Mouse (Mus musculus): Measurements from ENCODE around the gene Lpar1. TPM values are rescaled to one million over a fixed set of nuclear protein-coding genes. Genes with fewer than 3 reads are reported as not detected.

Lpar1 gene
- polyA plus RNA-seq, 1 experiment from 2014 or later = 37.4 TPM

- ATAC-seq (ENCODE audit: low FRiP score, low TSS enrichment) = no peak
- no peak overlapping the region for H3K9ac ChIP-seq (ENCODE audit: low read depth, low read length)
- H3K9me3 ChIP-seq (ENCODE audit: control insufficient read depth, low read length) = no peaks in the 10 kb centered on the region
- no peak overlapping the region for H3K4me2 ChIP-seq (replicated peaks; ENCODE audit: low read depth, low read length)
- no peak overlapping the region for H3K27ac ChIP-seq (ENCODE audit: low read depth, low read length)
- no peaks in the 10 kb centered on the region for H3K36me3 ChIP-seq (ENCODE audit: control insufficient read depth, insufficient read depth, low read length)
- no peak overlapping the region for H3K4me3 ChIP-seq (ENCODE audit: low read length)
- H3K4me1 ChIP-seq (ENCODE audit: control insufficient read depth, insufficient read depth, low read length) = no peaks in the 10 kb centered on the region
- WGBS = 92% methylated on average over 13 of the region's 13 CpGs
- H3K27me3 ChIP-seq (ENCODE audit: control insufficient read depth, insufficient read depth, low read length) = no peaks in the 10 kb centered on the region
Observed at GRCm38 (mm10) chr4:58464390-58465164, 89.1 kb downstream of the Lpar1 start.

GRCm38 (mm10) chr4:58462990-58463389, 90.7 kb downstream of the Lpar1 start:
- 63% methylated on average over 5 of the region's 5 CpGs for WGBS
- Histone ChIP-seq H3K4me3 (ENCODE audit: low read length) (no peak overlapping the region), H3K9me3 (ENCODE audit: control insufficient read depth, low read length) (no peaks in the 10 kb centered on the region), H3K4me1 (ENCODE audit: control insufficient read depth, insufficient read depth, low read length) (no peaks in the 10 kb centered on the region), H3K9ac (ENCODE audit: low read depth, low read length) (no peak overlapping the region), H3K27me3 (ENCODE audit: control insufficient read depth, insufficient read depth, low read length) (no peaks in the 10 kb centered on the region), H3K4me2 (replicated peaks; ENCODE audit: low read depth, low read length) (no peak overlapping the region), H3K36me3 (ENCODE audit: control insufficient read depth, insufficient read depth, low read length) (no peaks in the 10 kb centered on the region), H3K27ac (ENCODE audit: low read depth, low read length) (no peak overlapping the region)
- no peak for ATAC-seq (ENCODE audit: low FRiP score, low TSS enrichment)

GRCm38 (mm10) chr4:58462586-58462985, 91.1 kb downstream of the Lpar1 start:
- Histone ChIP-seq H3K36me3 (ENCODE audit: control insufficient read depth, insufficient read depth, low read length) (no peaks in the 10 kb centered on the region), H3K4me1 (ENCODE audit: control insufficient read depth, insufficient read depth, low read length) (no peaks in the 10 kb centered on the region), H3K27ac (ENCODE audit: low read depth, low read length) (no peak overlapping the region), H3K4me3 (ENCODE audit: low read length) (no peak overlapping the region), H3K4me2 (replicated peaks; ENCODE audit: low read depth, low read length) (no peak overlapping the region), H3K9ac (ENCODE audit: low read depth, low read length) (no peak overlapping the region), H3K9me3 (ENCODE audit: control insufficient read depth, low read length) (no peaks in the 10 kb centered on the region), H3K27me3 (ENCODE audit: control insufficient read depth, insufficient read depth, low read length) (no peaks in the 10 kb centered on the region)
- ATAC-seq (ENCODE audit: low FRiP score, low TSS enrichment) = no peak
- 100% methylated on average over 2 of the region's 2 CpGs for WGBS

GRCm38 (mm10) chr4:58453334-58453733, 100.4 kb downstream of the Lpar1 start:
- no peak for ATAC-seq (ENCODE audit: low FRiP score, low TSS enrichment)
- Histone ChIP-seq H3K4me3 (ENCODE audit: low read length) (no peak overlapping the region), H3K4me2 (replicated peaks; ENCODE audit: low read depth, low read length) (no peak overlapping the region), H3K9me3 (ENCODE audit: control insufficient read depth, low read length) (no peaks in the 10 kb centered on the region), H3K27me3 (ENCODE audit: control insufficient read depth, insufficient read depth, low read length) (no peaks in the 10 kb centered on the region), H3K9ac (ENCODE audit: low read depth, low read length) (no peak overlapping the region), H3K27ac (ENCODE audit: low read depth, low read length) (no peak overlapping the region), H3K36me3 (ENCODE audit: control insufficient read depth, insufficient read depth, low read length) (no peaks in the 10 kb centered on the region), H3K4me1 (ENCODE audit: control insufficient read depth, insufficient read depth, low read length) (no peaks in the 10 kb centered on the region)
- WGBS = 58% methylated on average over 4 of the region's 4 CpGs

GRCm38 (mm10) chr4:58448825-58449224, 104.9 kb downstream of the Lpar1 start:
- Histone ChIP-seq H3K9ac (ENCODE audit: low read depth, low read length) (no peak overlapping the region), H3K9me3 (ENCODE audit: control insufficient read depth, low read length) (no peaks in the 10 kb centered on the region), H3K4me3 (ENCODE audit: low read length) (no peak overlapping the region), H3K27me3 (ENCODE audit: control insufficient read depth, insufficient read depth, low read length) (no peaks in the 10 kb centered on the region), H3K36me3 (ENCODE audit: control insufficient read depth, insufficient read depth, low read length) (no peaks in the 10 kb centered on the region), H3K27ac (ENCODE audit: low read depth, low read length) (no peak overlapping the region), H3K4me1 (ENCODE audit: control insufficient read depth, insufficient read depth, low read length) (no peaks in the 10 kb centered on the region), H3K4me2 (replicated peaks; ENCODE audit: low read depth, low read length) (no peak overlapping the region)
- no peak for ATAC-seq (ENCODE audit: low FRiP score, low TSS enrichment)
- whole genome bisulfite sequencing = 88% methylated on average over 3 of the region's 3 CpGs

GRCm38 (mm10) chr4:58447841-58448240, 105.9 kb downstream of the Lpar1 start:
- no peak for ATAC-seq (ENCODE audit: low FRiP score, low TSS enrichment)
- Histone ChIP-seq H3K9ac (ENCODE audit: low read depth, low read length) (no peak overlapping the region), H3K36me3 (ENCODE audit: control insufficient read depth, insufficient read depth, low read length) (no peaks in the 10 kb centered on the region), H3K27me3 (ENCODE audit: control insufficient read depth, insufficient read depth, low read length) (no peaks in the 10 kb centered on the region), H3K9me3 (ENCODE audit: control insufficient read depth, low read length) (no peaks in the 10 kb centered on the region), H3K4me3 (ENCODE audit: low read length) (no peak overlapping the region), H3K27ac (ENCODE audit: low read depth, low read length) (no peak overlapping the region), H3K4me2 (replicated peaks; ENCODE audit: low read depth, low read length) (no peak overlapping the region), H3K4me1 (ENCODE audit: control insufficient read depth, insufficient read depth, low read length) (no peaks in the 10 kb centered on the region)
- WGBS = 75% methylated on average over 7 of the region's 7 CpGs

GRCm38 (mm10) chr4:58445846-58446245, 107.9 kb downstream of the Lpar1 start:
- WGBS = 81% methylated on average over 6 of the region's 6 CpGs
- ATAC-seq (ENCODE audit: low FRiP score, low TSS enrichment) = no peak
- H3K4me1 ChIP-seq (ENCODE audit: control insufficient read depth, insufficient read depth, low read length) = no peaks in the 10 kb centered on the region
- no peaks in the 10 kb centered on the region for H3K9me3 ChIP-seq (ENCODE audit: control insufficient read depth, low read length)
- H3K4me3 ChIP-seq (ENCODE audit: low read length) = no peak overlapping the region
- H3K4me2 ChIP-seq (replicated peaks; ENCODE audit: low read depth, low read length) = no peak overlapping the region
- H3K27ac ChIP-seq (ENCODE audit: low read depth, low read length) = no peak overlapping the region
- H3K9ac ChIP-seq (ENCODE audit: low read depth, low read length) = no peak overlapping the region
- H3K36me3 ChIP-seq (ENCODE audit: control insufficient read depth, insufficient read depth, low read length) = no peaks in the 10 kb centered on the region
- no peaks in the 10 kb centered on the region for H3K27me3 ChIP-seq (ENCODE audit: control insufficient read depth, insufficient read depth, low read length)

- Histone ChIP-seq H3K27ac (ENCODE audit: low read depth, low read length) (no peak overlapping the region), H3K4me2 (replicated peaks; ENCODE audit: low read depth, low read length) (no peak overlapping the region), H3K9me3 (ENCODE audit: control insufficient read depth, low read length) (no peaks in the 10 kb centered on the region), H3K9ac (ENCODE audit: low read depth, low read length) (no peak overlapping the region), H3K27me3 (ENCODE audit: control insufficient read depth, insufficient read depth, low read length) (no peaks in the 10 kb centered on the region), H3K4me3 (ENCODE audit: low read length) (no peak overlapping the region), H3K4me1 (ENCODE audit: control insufficient read depth, insufficient read depth, low read length) (peaks cover 2% of the 10 kb centered on the region; the same call in 1 of the 2 replicates), H3K36me3 (ENCODE audit: control insufficient read depth, insufficient read depth, low read length) (no peaks in the 10 kb centered on the region)
- no peak for ATAC-seq (ENCODE audit: low FRiP score, low TSS enrichment)
- WGBS = 32% methylated on average over 5 of the region's 5 CpGs
Observed at GRCm38 (mm10) chr4:58442338-58442737, 111.4 kb downstream of the Lpar1 start.

GRCm38 (mm10) chr4:58438654-58439053, 115.0 kb downstream of the Lpar1 start:
- H3K9me3 ChIP-seq (ENCODE audit: control insufficient read depth, low read length) = no peaks in the 10 kb centered on the region
- H3K4me1 ChIP-seq (ENCODE audit: control insufficient read depth, insufficient read depth, low read length) = peaks cover 2% of the 10 kb centered on the region; the same call in 1 of the 2 replicates
- no peak overlapping the region for H3K27ac ChIP-seq (ENCODE audit: low read depth, low read length)
- no peak overlapping the region for H3K9ac ChIP-seq (ENCODE audit: low read depth, low read length)
- no peak overlapping the region for H3K4me3 ChIP-seq (ENCODE audit: low read length)
- WGBS = 42% methylated on average over 7 of the region's 7 CpGs
- H3K36me3 ChIP-seq (ENCODE audit: control insufficient read depth, insufficient read depth, low read length) = peaks cover 4% of the 10 kb centered on the region; the same call in 1 of the 2 replicates
- ATAC-seq (ENCODE audit: low FRiP score, low TSS enrichment) = no peak
- no peak overlapping the region; the same call in 1 of the 2 replicates for H3K4me2 ChIP-seq (replicated peaks; ENCODE audit: low read depth, low read length)
- no peaks in the 10 kb centered on the region for H3K27me3 ChIP-seq (ENCODE audit: control insufficient read depth, insufficient read depth, low read length)

Measured in kidney, embryonic 14.5 days (tissue).